Mouse (Mus musculus) MEL (cell line): ENCODE data around the gene Tmem234. TPM values are rescaled to one million over a fixed set of nuclear protein-coding genes. Genes with fewer than 3 reads are reported as not detected.
A peak's percentile ranks its signal among the peaks of the same experiment; 100 is the strongest.

Experiments used
- DNase-seq: peaks from one replicate; pipeline ENCODE4 v3.0.0; 2011; ENCODE audit warnings: low read depth, low spot score
- H3K27ac ChIP-seq: 2 replicates; pipeline ENCODE4 v1.5.1; 2012; ENCODE audit warnings: low read depth, mild to moderate bottlenecking, control low read depth, low read length, moderate library complexity; ENCODE audit not compliant: control insufficient read depth
- H3K27me3 ChIP-seq, 2 experiments: fragments of 150-350 bp in 1 of 2; sonication (generic) in 1 of 2; 2 replicates each; pipeline ENCODE4 v1.6.1; 2012; ENCODE audit warnings: low read length in 2 of 2, mild to moderate bottlenecking in 2 of 2, improper control_type of control experiment in 1 of 2, moderate library complexity in 1 of 2; ENCODE audit not compliant: insufficient read depth in 2 of 2, control insufficient read depth in 1 of 2
- H3K36me3 ChIP-seq, 2 experiments: 2 replicates each; pipeline ENCODE4 v1.6.1; 2012 to 2014; ENCODE audit warnings: low read length in 2 of 2, improper control_type of control experiment in 1 of 2, inconsistent platforms in 1 of 2, mild to moderate bottlenecking in 1 of 2; ENCODE audit not compliant: insufficient read depth in 2 of 2, control insufficient read depth in 1 of 2
- H3K4me1 ChIP-seq, 2 experiments: fragments of 150-350 bp in 1 of 2; sonication (generic) in 1 of 2; 2 replicates each; pipeline ENCODE4 v1.6.1; 2012; ENCODE audit warnings: low read length in 2 of 2, improper control_type of control experiment in 1 of 2, mild to moderate bottlenecking in 1 of 2; ENCODE audit not compliant: insufficient read depth in 2 of 2, control insufficient read depth in 1 of 2
- H3K4me3 ChIP-seq, 2 experiments: fragments of 150-350 bp in 1 of 2; sonication (generic) in 1 of 2; 2 replicates each; pipeline ENCODE4 v1.5.1; 2012; ENCODE audit warnings: low read depth in 2 of 2, low read length in 2 of 2, mild to moderate bottlenecking in 2 of 2, moderate library complexity in 2 of 2, control low read depth in 1 of 2, improper control_type of control experiment in 1 of 2; ENCODE audit not compliant: control insufficient read depth in 1 of 2, insufficient read depth in 1 of 2
- H3K79me2 ChIP-seq: 2 replicates; pipeline ENCODE4 v1.6.1; 2012; ENCODE audit warnings: mild to moderate bottlenecking, low read length, moderate library complexity; ENCODE audit not compliant: control insufficient read depth, poor library complexity, insufficient read depth
- H3K9ac ChIP-seq: 2 replicates; pipeline ENCODE4 v1.6.1; 2012; ENCODE audit warnings: low read depth, mild to moderate bottlenecking, control low read depth, low read length, moderate library complexity; ENCODE audit not compliant: control insufficient read depth, poor library complexity, severe bottlenecking
- H3K9me3 ChIP-seq: fragments of 150-350 bp; sonication (generic); replicated peaks from 2 replicates; pipeline ENCODE4 v1.6.1; 2012; ENCODE audit warnings: mild to moderate bottlenecking, low read length, improper control_type of control experiment, moderate library complexity; ENCODE audit not compliant: insufficient read depth
- CHD1 ChIP-seq: IDR thresholded peaks from 2 replicates; pipeline ENCODE4 v1.6.1; 2012; ENCODE audit warnings: low read depth, mild to moderate bottlenecking, inconsistent platforms, low read length, improper control_type of control experiment
- CHD2 ChIP-seq: IDR thresholded peaks from 2 replicates; pipeline ENCODE4 v1.6.1; 2011; ENCODE audit warnings: low read length, improper control_type of control experiment
- CTCF ChIP-seq, 3 experiments: IDR thresholded peaks in 2 of 3; conservative IDR thresholded peaks in 1 of 3; 2 replicates each; pipeline ENCODE4 v1.5.1; 2011 to 2012; ENCODE audit warnings: low read length in 3 of 3, low read depth in 2 of 3, mild to moderate bottlenecking in 2 of 3, improper control_type of control experiment in 1 of 3, inconsistent platforms in 1 of 3, mixed read lengths in 1 of 3, moderate library complexity in 1 of 3; ENCODE audit not compliant: control insufficient read depth in 1 of 3, insufficient read depth in 1 of 3, poor library complexity in 1 of 3, severe bottlenecking in 1 of 3
- E2F4 ChIP-seq: IDR thresholded peaks from 2 replicates; pipeline ENCODE4 v1.6.1; 2011; ENCODE audit warnings: low read depth, low read length, improper control_type of control experiment, borderline replicate concordance
- EP300 ChIP-seq, 2 experiments: IDR thresholded peaks; 2 replicates each; pipeline ENCODE4 v1.6.1; 2011; ENCODE audit warnings: improper control_type of control experiment in 2 of 2, low read length in 2 of 2, low read depth in 1 of 2, mild to moderate bottlenecking in 1 of 2
- GATA1 ChIP-seq: IDR thresholded peaks from 2 replicates; pipeline ENCODE4 v1.6.1; 2011; ENCODE audit warnings: low read depth, low read length, improper control_type of control experiment
- JUND ChIP-seq: IDR thresholded peaks from 2 replicates; pipeline ENCODE4 v1.6.1; 2011; ENCODE audit warnings: low read depth, mild to moderate bottlenecking, improper control_type of control experiment, low read length
- KAT2A ChIP-seq: conservative IDR thresholded peaks from 2 replicates; pipeline ENCODE4 v1.6.1; 2012; ENCODE audit warnings: low read depth, low read length, improper control_type of control experiment, inconsistent platforms
- MEF2A ChIP-seq: IDR thresholded peaks from 2 replicates; pipeline ENCODE4 v1.6.1; 2014; ENCODE audit warnings: low read depth, mild to moderate bottlenecking, inconsistent platforms, low read length, improper control_type of control experiment; ENCODE audit not compliant: poor library complexity, insufficient replicate concordance, severe bottlenecking; ENCODE audit errors: extremely low read depth
- MYC ChIP-seq: IDR thresholded peaks from 2 replicates; pipeline ENCODE4 v1.6.1; 2011; ENCODE audit warnings: low read depth, mild to moderate bottlenecking, low read length, improper control_type of control experiment, moderate library complexity
- NRF1 ChIP-seq: IDR thresholded peaks from 2 replicates; pipeline ENCODE4 v1.6.1; 2014; ENCODE audit warnings: low read depth, mild to moderate bottlenecking, inconsistent platforms, low read length, improper control_type of control experiment, moderate library complexity; ENCODE audit not compliant: poor library complexity, insufficient read depth, severe bottlenecking
- POLR2AphosphoS2 ChIP-seq: IDR thresholded peaks from 2 replicates; pipeline ENCODE4 v1.6.1; 2011; ENCODE audit warnings: low read length, improper control_type of control experiment
- RCOR1 ChIP-seq: IDR thresholded peaks from 2 replicates; pipeline ENCODE4 v1.6.1; 2012; ENCODE audit warnings: low read depth, mild to moderate bottlenecking, inconsistent platforms, low read length, improper control_type of control experiment
- TCF12 ChIP-seq: IDR thresholded peaks from 2 replicates; pipeline ENCODE4 v1.6.1; 2014; ENCODE audit warnings: low read depth, mild to moderate bottlenecking, inconsistent platforms, low read length, improper control_type of control experiment, moderate library complexity
- UBTF ChIP-seq: IDR thresholded peaks from 2 replicates; pipeline ENCODE4 v1.6.1; 2012; ENCODE audit warnings: low read depth, mild to moderate bottlenecking, inconsistent platforms, low read length, improper control_type of control experiment, moderate library complexity, borderline replicate concordance; ENCODE audit not compliant: insufficient read depth
- polyA plus RNA-seq, 2 experiments: library from polyadenylated mRNA; stranded (reverse) in 1 of 2; unstranded in 1 of 2; fragments of >175 nt in 1 of 2; fragments of >200 nt in 1 of 2; gene quantifications; 2 replicates each; pipeline versions ENCODE4 v1.2.1 to v1.2.4; 2012; ENCODE audit warnings: low replicate concordance in 2 of 2, low read depth in 1 of 2; ENCODE audit not compliant: insufficient read length in 2 of 2, insufficient read depth in 1 of 2, missing spikeins in 1 of 2
- total RNA-seq: library from RNA; depleted of rRNA; stranded (reverse); fragments of 300-350 nt; gene quantifications from 2 replicates; pipeline ENCODE4 v1.2.3, GENCODE M21; 2012

Gene Tmem234
- total and polyA plus RNA-seq, 3 experiments: 148 to 220 TPM; not detected in 1

GRCm38 (mm10) chr4:129558321-129558955, 42.0 kb upstream of the Tmem234 start:
- TF ChIP-seq MEF2A: no peak
- no peak for TF ChIP-seq MYC
- TF ChIP-seq, all 39 proteins: peak for 0
- Histone ChIP-seq H3K9me3 (no peaks in the 10 kb centered on the region), H3K9ac (no peak overlapping the region), H3K4me1 (peaks cover 0 to 15% of the 10 kb centered on the region in 2 experiments; a peak in 2 of 4 replicates), H3K27me3 (no peaks in the 10 kb centered on the region), H3K36me3 (peaks cover 0 to 2% of the 10 kb centered on the region in 2 experiments; a peak in 2 of 4 replicates), H3K4me3 (no peak overlapping the region), H3K79me2 (peaks cover 1% of the 10 kb centered on the region; the same call in 1 of the 2 replicates), H3K27ac (no peak overlapping the region)
- no peak for DNase-seq

GRCm38 (mm10) chr4:129561184-129561583, 39.3 kb upstream of the Tmem234 start:
- TF ChIP-seq UBTF: no peak
- TF ChIP-seq POLR2AphosphoS2: no peak
- TF ChIP-seq RCOR1: 0 out of 2 replicates have a peak, but pooled peaks have one; percentile 27
- TF ChIP-seq CTCF (IDR thresholded peaks at IDR 0.05 in 2 of 3, conservative IDR thresholded peaks at IDR 0.05 in 1 of 3; ENCODE audit: control insufficient read depth in 1 of 3, insufficient read depth in 1 of 3, low read depth in 2 of 3, low read length in 3 of 3, poor library complexity in 1 of 3, severe bottlenecking in 1 of 3): no peak
- TF ChIP-seq NRF1: no peak
- TF ChIP-seq JUND: no peak
- TF ChIP-seq CHD2: no peak
- TF ChIP-seq EP300 (IDR thresholded peaks at IDR 0.05; ENCODE audit: low read depth in 1 of 2, low read length in 2 of 2): 0 out of 4 replicates have a peak, but pooled peaks of 1 of the 2 experiments have one; percentile 21
- no peak for TF ChIP-seq CHD1
- no peak for TF ChIP-seq MEF2A
- peak; percentile 45; the same call in 1 of the 2 replicates for TF ChIP-seq TCF12
- no peak for TF ChIP-seq E2F4
- peak; percentile 64 for TF ChIP-seq GATA1
- TF ChIP-seq KAT2A: no peak
- Histone ChIP-seq H3K36me3 (no peaks in the 10 kb centered on the region; a peak in 2 of 4 replicates), H3K9me3 (no peaks in the 10 kb centered on the region), H3K9ac (no peak overlapping the region), H3K27me3 (no peaks in the 10 kb centered on the region; a peak in 2 of 4 replicates), H3K4me1 (peaks cover 0 to 8% of the 10 kb centered on the region in 2 experiments; a peak in 2 of 4 replicates), H3K79me2 (peaks cover 1% of the 10 kb centered on the region; the same call in 1 of the 2 replicates), H3K27ac (no peak overlapping the region), H3K4me3 (no peak overlapping the region)
- no peak for DNase-seq
